11 mouse cellular contexts compared by ENCODE assay signal in genomic region chr1:183982108-183982507, GRCm38 (mm10). TPM values are rescaled to one million over a fixed set of nuclear protein-coding genes. Genes with fewer than 3 reads are reported as not detected.
DNase-seq lines count a peak whose midpoint lies in the region; ATAC-seq and TF ChIP-seq lines count a peak whose summit lies in the region.
"Had no signal": no experiment of that assay in that cellular context is flagged by ENCODE, and none has a peak within 500 bp of the region (broad histone marks: within the 10 kb centered on the region; RNA-seq: fewer than 3 reads in every experiment).

No protein-coding gene starts in this region.

- peak; percentile 55 for DNase-seq in hindbrain, postnatal 0 days (ENCODE audit: low spot score)
- DNase-seq in T-cell, adult 2 months (ENCODE audit: low spot score), result peak; percentile 42
- peak; percentile 6 for DNase-seq in frontal cortex, postnatal 14 days (ENCODE audit: low spot score in 2 of 2)
- DNase-seq in left cerebral cortex, postnatal 4 days, result peak; percentile 19
- no peak for DNase-seq in kidney, adult 8-10 months
- DNase-seq in urinary bladder, postnatal 14 days (ENCODE audit: low spot score), result no peak
- DNase-seq: cerebellum, adult 11-12 months; gastrocnemius, postnatal 10 days had no signal

- no peaks in the 10 kb centered on the region for H3K9me3 ChIP-seq in hindbrain, postnatal 0 days (ENCODE audit: low read length)
- no peaks in the 10 kb centered on the region for H3K9me3 ChIP-seq in hindbrain, embryonic 13.5 days

- H3K27ac ChIP-seq in hindbrain, postnatal 0 days, result no peak overlapping the region
- no peak overlapping the region for H3K27ac ChIP-seq in hindbrain, embryonic 13.5 days
- H3K27ac ChIP-seq: kidney, postnatal 0 days had no signal

- intact Hi-C loops in left cerebral cortex, postnatal 4 days (cut with DNase I), result no loop called here

- H3K36me3 ChIP-seq in hindbrain, postnatal 0 days (ENCODE audit: insufficient read depth, low read length), result no peaks in the 10 kb centered on the region
- no peaks in the 10 kb centered on the region for H3K36me3 ChIP-seq in hindbrain, embryonic 13.5 days

- H3K4me3 ChIP-seq in hindbrain, postnatal 0 days (ENCODE audit: low read length), result no peak overlapping the region
- H3K4me3 ChIP-seq in hindbrain, embryonic 13.5 days, result no peak overlapping the region

- WGBS in hindbrain, postnatal 0 days, result 52% methylated on average over 13 of the region's 13 CpGs
- WGBS in hindbrain, embryonic 13.5 days, result 63% methylated on average over 13 of the region's 13 CpGs

- H3K27me3 ChIP-seq in hindbrain, postnatal 0 days (ENCODE audit: insufficient read depth, low read length), result no peaks in the 10 kb centered on the region
- no peaks in the 10 kb centered on the region for H3K27me3 ChIP-seq in hindbrain, embryonic 13.5 days

- H3K4me2 ChIP-seq in hindbrain, postnatal 0 days (ENCODE audit: low read depth, low read length), result peak overlapping the region; percentile 16; the same call in 1 of the 2 replicates
- no peak overlapping the region for H3K4me2 ChIP-seq in hindbrain, embryonic 13.5 days

- ATAC-seq in hindbrain, postnatal 0 days, result 0 out of 2 replicates have a peak, but pooled peaks have one; percentile 27
- ATAC-seq in hindbrain, embryonic 13.5 days (ENCODE audit: low FRiP score), result no peak
- no peak for ATAC-seq in cerebellum, adult (ENCODE audit: insufficient number of reproducible peaks, low FRiP score, low TSS enrichment)

- no peak overlapping the region for H3K9ac ChIP-seq in hindbrain, postnatal 0 days (replicated peaks; ENCODE audit: low read length)
- no peak overlapping the region for H3K9ac ChIP-seq in hindbrain, embryonic 13.5 days

- H3K4me1 ChIP-seq in hindbrain, postnatal 0 days (ENCODE audit: insufficient read depth, low read length), result no peaks in the 10 kb centered on the region
- H3K4me1 ChIP-seq in hindbrain, embryonic 13.5 days (replicated peaks), result no peaks in the 10 kb centered on the region

- no peak for TF ChIP-seq CTCF in hindbrain, postnatal 0 days (IDR thresholded peaks at IDR 0.05; ENCODE audit: low read depth)

RNA-seq across cellular contexts. Expression of gene Dusp10, which starts 31.0 kb away (rescaled TPM):
- total RNA-seq in hindbrain, postnatal 0 days (2014; rRNA removed), result 10.0 and 11.7 TPM in 2 replicates
- polyA plus RNA-seq in hindbrain, postnatal 0 days (2015; fragmentation: Nextera tagmentation; extraction: Ambion mirVana), result 6.3 and 6.5 TPM in 2 replicates
- polyA plus RNA-seq in hindbrain, embryonic 13.5 days (2015; fragmentation: Nextera tagmentation; extraction: Ambion mirVana), result 4.7 and 5.2 TPM in 2 replicates
- total RNA-seq in left cerebral cortex, postnatal 4 days (2021), result 1 to 10 TPM; 3.4 to 4.2 TPM

RNA-seq across cellular contexts. Expression of gene 1700056E22Rik, which starts 52.0 kb away (rescaled TPM):
- total RNA-seq in hindbrain, postnatal 0 days (2014; rRNA removed), result 1.0 and 1.2 TPM in 2 replicates
- 1.3 and 1.7 TPM in 2 replicates for polyA plus RNA-seq in hindbrain, postnatal 0 days (2015; fragmentation: Nextera tagmentation; extraction: Ambion mirVana)
- 1.3 TPM in 2 replicates for polyA plus RNA-seq in hindbrain, embryonic 13.5 days (2015; fragmentation: Nextera tagmentation; extraction: Ambion mirVana)
- total RNA-seq in left cerebral cortex, postnatal 4 days (2021), result under 1 TPM in 1 of 2 experiments, not detected in 1; 0.28 TPM

Comparison
In these comparisons a context has a peak if more than half of its experiments do, and no peak if none do; other contexts are left out.
1. DNase-seq: peak in hindbrain, postnatal 0 days (single experiment), T-cell, adult 2 months (single experiment), frontal cortex, postnatal 14 days (2 of 2) and left cerebral cortex, postnatal 4 days (single experiment); none in kidney, adult 8-10 months (0 of 2) and urinary bladder, postnatal 14 days (single experiment).